Mouse (Mus musculus) testis, adult 2 months (tissue): Measurements from ENCODE around the gene Kitl.

Experiments
- CTCF ChIP-seq: fragments of 200-500 bp; IDR thresholded peaks from 2 replicates; pipeline ENCODE4 v1.5.1; 2012; ENCODE audit warnings: low read depth, mild to moderate bottlenecking, inconsistent platforms, low read length, moderate library complexity; ENCODE audit not compliant: control insufficient read depth, insufficient read depth, insufficient replicate concordance
- POLR2A ChIP-seq: fragments of 200-500 bp; IDR thresholded peaks from 2 replicates; pipeline ENCODE4 v1.6.1; 2012; ENCODE audit warnings: low read depth, mild to moderate bottlenecking, inconsistent platforms, low read length, moderate library complexity; ENCODE audit not compliant: control insufficient read depth

DNA sequence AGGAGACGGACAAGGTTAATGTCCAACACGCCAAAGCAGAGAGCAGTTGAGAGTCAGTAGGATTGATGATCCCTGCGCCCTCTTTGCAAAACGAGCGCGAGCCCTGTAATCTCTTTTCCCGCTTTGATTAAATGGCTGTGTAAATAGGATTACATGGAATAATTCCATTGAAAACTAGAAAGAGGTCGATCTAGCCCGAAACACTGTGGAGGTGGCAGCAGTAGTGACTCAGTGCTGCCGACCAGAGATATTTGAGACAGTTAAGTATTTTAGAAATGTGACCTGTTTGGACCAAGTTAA lies 2.3 kb downstream of the Kitl start:
- TF ChIP-seq POLR2A (no peak), CTCF (no peak)
